Mouse (Mus musculus): Measurements from ENCODE around the gene Wasl.

DNA sequence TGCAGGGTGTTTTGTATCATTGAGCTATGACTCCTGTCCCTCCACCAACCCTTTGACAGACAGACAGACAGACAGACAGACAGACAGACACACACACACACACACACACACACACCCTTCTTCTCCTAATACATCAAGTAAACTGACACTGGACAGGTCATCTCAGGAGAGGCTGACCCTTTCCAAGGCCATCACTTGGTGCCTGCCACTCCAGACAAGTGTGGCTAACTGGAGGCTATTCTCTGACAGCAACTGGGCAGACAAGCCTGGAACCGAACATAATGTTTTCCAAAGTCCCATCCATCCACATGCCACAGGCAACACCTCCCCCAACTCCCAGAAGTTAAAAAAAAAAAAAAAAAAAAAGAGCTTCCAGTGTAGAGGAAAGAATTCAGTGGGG, 63.1 kb downstream of the Wasl start:
- no peak for TF ChIP-seq CTCF (IDR thresholded peaks at IDR 0.05; ENCODE audit: low read depth)
- TF ChIP-seq EP300 (IDR thresholded peaks at IDR 0.05; ENCODE audit: low read depth), result no peak
